Mouse (Mus musculus) embryonic facial prominence, embryonic 15.5 days (tissue): ENCODE measurements at regions not wholly inside any gene's neighbourhood (a gene's known extent, or its start where the extent isn't known, plus 50 kb on each side); places are given as distances from the start of the nearest gene placed in this dataset. TPM values are rescaled to one million over a fixed set of nuclear protein-coding genes. Genes with fewer than 3 reads are reported as not detected.

ENCODE experiments used
- ATAC-seq: fragments of 200-750 bp; cut with Nextera tagmentation; 2 replicates; pipeline ENCODE4 v1.8.0; 2017; ENCODE audit warnings: low read depth, moderate TSS enrichment; ENCODE audit not compliant: insufficient number of reproducible peaks, low FRiP score, low TSS enrichment
- H3K27ac ChIP-seq: fragments of 300-500 bp; sonication (generic); replicated peaks from 2 replicates; pipeline ENCODE4 v1.5.1; 2015; ENCODE audit warnings: mild to moderate bottlenecking, inconsistent platforms
- H3K27me3 ChIP-seq: fragments of 300-500 bp; sonication (generic); 2 replicates; pipeline ENCODE4 v1.6.1; 2015; ENCODE audit warnings: inconsistent platforms
- H3K36me3 ChIP-seq: fragments of 300-500 bp; sonication (generic); 2 replicates; pipeline ENCODE4 v1.6.1; 2015; ENCODE audit warnings: mild to moderate bottlenecking, inconsistent platforms
- H3K4me1 ChIP-seq: fragments of 300-500 bp; sonication (generic); 2 replicates; pipeline ENCODE4 v1.6.1; 2015; ENCODE audit warnings: inconsistent platforms
- H3K4me2 ChIP-seq: fragments of 300-500 bp; sonication (generic); replicated peaks from 2 replicates; pipeline ENCODE4 v1.6.1; 2015; ENCODE audit warnings: mild to moderate bottlenecking, inconsistent platforms
- H3K4me3 ChIP-seq: fragments of 300-500 bp; sonication (generic); replicated peaks from 2 replicates; pipeline ENCODE4 v1.5.1; 2015; ENCODE audit warnings: mild to moderate bottlenecking, inconsistent platforms
- H3K9ac ChIP-seq: fragments of 300-500 bp; sonication (generic); 2 replicates; pipeline ENCODE4 v1.6.1; 2015; ENCODE audit warnings: inconsistent platforms
- H3K9me3 ChIP-seq: fragments of 300-500 bp; sonication (generic); replicated peaks from 2 replicates; pipeline ENCODE4 v1.6.1; 2016; ENCODE audit warnings: inconsistent platforms
- WGBS: fragments of 180-500 bp; shearing (Covaris S2); methylation state at CpG from one replicate; pipeline ENCODE4 v1.1.7; 2015; 5-methylcytosine and 5-hydroxymethylcytosine counted together
- microRNA-seq: library from miRNA; unstranded; fragments of <30 nt; microRNA quantifications from one replicate; pipeline ENCODE4, GENCODE M21; 2016; ENCODE audit warnings: borderline number of aligned reads

GRCm38 (mm10) chr3:151366302-151366701 lies 71.4 kb upstream of the Adgrl4 start:
- H3K36me3 ChIP-seq: no peaks in the 10 kb centered on the region
- H3K9me3 ChIP-seq: no peaks in the 10 kb centered on the region
- H3K27ac ChIP-seq: 0 out of 2 replicates have a peak overlapping the region, but pooled peaks have one; percentile 29
- WGBS: 36% methylated on average over 4 of the region's 4 CpGs
- no peak overlapping the region for H3K9ac ChIP-seq
- ATAC-seq: peak; percentile 43; the same call in 1 of the 2 replicates
- H3K4me2 ChIP-seq: no peak overlapping the region
- no peaks in the 10 kb centered on the region for H3K27me3 ChIP-seq
- no peak overlapping the region for H3K4me3 ChIP-seq
- 0 out of 2 replicates have a peak, but pooled peaks cover 8% of the 10 kb centered on the region for H3K4me1 ChIP-seq

GRCm38 (mm10) chr3:151366707-151367306 lies 70.9 kb upstream of the Adgrl4 start:
- WGBS: 85% methylated on average over 4 of the region's 4 CpGs
- ATAC-seq: no peak

GRCm38 (mm10) chr3:151383326-151384019 lies 54.2 kb upstream of the Adgrl4 start:
- no peaks in the 10 kb centered on the region for H3K9me3 ChIP-seq
- H3K27ac ChIP-seq: no peak overlapping the region
- 59% methylated on average over 5 of the region's 5 CpGs for WGBS
- no peak overlapping the region for H3K4me3 ChIP-seq
- H3K4me2 ChIP-seq: no peak overlapping the region
- ATAC-seq: no peak
- H3K27me3 ChIP-seq: no peaks in the 10 kb centered on the region
- no peaks in the 10 kb centered on the region for H3K4me1 ChIP-seq
- no peaks in the 10 kb centered on the region for H3K36me3 ChIP-seq
- no peak overlapping the region for H3K9ac ChIP-seq

More at GRCm38 (mm10) chr3:151366707-151367306, 70.9 kb upstream of the Adgrl4 start:
- H3K4me1 ChIP-seq: 0 out of 2 replicates have a peak, but pooled peaks cover 8% of the 10 kb centered on the region
- peak overlapping the region; percentile 48; the same call in 1 of the 2 replicates for H3K27ac ChIP-seq
- H3K36me3 ChIP-seq: no peaks in the 10 kb centered on the region
- H3K27me3 ChIP-seq: no peaks in the 10 kb centered on the region
- H3K9ac ChIP-seq: no peak overlapping the region
- no peak overlapping the region for H3K4me2 ChIP-seq
- H3K4me3 ChIP-seq: no peak overlapping the region
- H3K9me3 ChIP-seq: no peaks in the 10 kb centered on the region

- H3K4me2 ChIP-seq: no peak overlapping the region
- no peaks in the 10 kb centered on the region for H3K9me3 ChIP-seq
- H3K9ac ChIP-seq: no peak overlapping the region
- H3K27me3 ChIP-seq: no peaks in the 10 kb centered on the region
- WGBS: 79% methylated on average over 5 of the region's 5 CpGs
- H3K4me1 ChIP-seq: no peaks in the 10 kb centered on the region
- no peaks in the 10 kb centered on the region for H3K36me3 ChIP-seq
- no peak overlapping the region for H3K27ac ChIP-seq
- H3K4me3 ChIP-seq: no peak overlapping the region
- ATAC-seq: no peak
These were observed 52.8 kb upstream of the Adgrl4 start for GRCm38 (mm10) chr3:151384850-151385249.

- no peak overlapping the region for H3K4me3 ChIP-seq
- H3K27ac ChIP-seq: no peak overlapping the region
- H3K9ac ChIP-seq: no peak overlapping the region
- WGBS: 78% methylated on average over 5 of the region's 5 CpGs
- no peak for ATAC-seq
- no peak overlapping the region for H3K4me2 ChIP-seq
- no peaks in the 10 kb centered on the region for H3K36me3 ChIP-seq
- no peaks in the 10 kb centered on the region for H3K9me3 ChIP-seq
- no peaks in the 10 kb centered on the region for H3K4me1 ChIP-seq
- no peaks in the 10 kb centered on the region for H3K27me3 ChIP-seq
These were observed 51.6 kb upstream of the Adgrl4 start for GRCm38 (mm10) chr3:151386103-151386502.

Small RNA genes lying in the stretch of these regions (microRNA-seq; reads per million reads assigned to microRNA genes)
- not detected for gene Mir3963
